Mouse (Mus musculus) MEL (cell line): ENCODE measurements at regions not wholly inside any gene's neighbourhood (a gene's known extent, or its start where the extent isn't known, plus 50 kb on each side); places are given as distances from the start of the nearest gene placed in this dataset.

ENCODE experiments used
- DNase-seq: peaks from one replicate; pipeline ENCODE4 v3.0.0; 2011; ENCODE audit warnings: low read depth, low spot score
- H3K27ac ChIP-seq: 2 replicates; pipeline ENCODE4 v1.5.1; 2012; ENCODE audit warnings: low read depth, mild to moderate bottlenecking, control low read depth, low read length, moderate library complexity; ENCODE audit not compliant: control insufficient read depth
- H3K27me3 ChIP-seq, 2 experiments: fragments of 150-350 bp in 1 of 2; sonication (generic) in 1 of 2; 2 replicates each; pipeline ENCODE4 v1.6.1; 2012; ENCODE audit warnings: low read length in 2 of 2, mild to moderate bottlenecking in 2 of 2, improper control_type of control experiment in 1 of 2, moderate library complexity in 1 of 2; ENCODE audit not compliant: insufficient read depth in 2 of 2, control insufficient read depth in 1 of 2
- H3K36me3 ChIP-seq, 2 experiments: 2 replicates each; pipeline ENCODE4 v1.6.1; 2012 to 2014; ENCODE audit warnings: low read length in 2 of 2, improper control_type of control experiment in 1 of 2, inconsistent platforms in 1 of 2, mild to moderate bottlenecking in 1 of 2; ENCODE audit not compliant: insufficient read depth in 2 of 2, control insufficient read depth in 1 of 2
- H3K4me1 ChIP-seq, 2 experiments: fragments of 150-350 bp in 1 of 2; sonication (generic) in 1 of 2; 2 replicates each; pipeline ENCODE4 v1.6.1; 2012; ENCODE audit warnings: low read length in 2 of 2, improper control_type of control experiment in 1 of 2, mild to moderate bottlenecking in 1 of 2; ENCODE audit not compliant: insufficient read depth in 2 of 2, control insufficient read depth in 1 of 2
- H3K4me3 ChIP-seq, 2 experiments: fragments of 150-350 bp in 1 of 2; sonication (generic) in 1 of 2; 2 replicates each; pipeline ENCODE4 v1.5.1; 2012; ENCODE audit warnings: low read depth in 2 of 2, low read length in 2 of 2, mild to moderate bottlenecking in 2 of 2, moderate library complexity in 2 of 2, control low read depth in 1 of 2, improper control_type of control experiment in 1 of 2; ENCODE audit not compliant: control insufficient read depth in 1 of 2, insufficient read depth in 1 of 2
- H3K79me2 ChIP-seq: 2 replicates; pipeline ENCODE4 v1.6.1; 2012; ENCODE audit warnings: mild to moderate bottlenecking, low read length, moderate library complexity; ENCODE audit not compliant: control insufficient read depth, poor library complexity, insufficient read depth
- H3K9ac ChIP-seq: 2 replicates; pipeline ENCODE4 v1.6.1; 2012; ENCODE audit warnings: low read depth, mild to moderate bottlenecking, control low read depth, low read length, moderate library complexity; ENCODE audit not compliant: control insufficient read depth, poor library complexity, severe bottlenecking
- H3K9me3 ChIP-seq: fragments of 150-350 bp; sonication (generic); replicated peaks from 2 replicates; pipeline ENCODE4 v1.6.1; 2012; ENCODE audit warnings: mild to moderate bottlenecking, low read length, improper control_type of control experiment, moderate library complexity; ENCODE audit not compliant: insufficient read depth
- BHLHE40 ChIP-seq: IDR thresholded peaks from 2 replicates; pipeline ENCODE4 v1.6.1; 2012; ENCODE audit warnings: low read depth, mild to moderate bottlenecking, inconsistent platforms, low read length, improper control_type of control experiment, borderline replicate concordance
- CHD1 ChIP-seq: IDR thresholded peaks from 2 replicates; pipeline ENCODE4 v1.6.1; 2012; ENCODE audit warnings: low read depth, mild to moderate bottlenecking, inconsistent platforms, low read length, improper control_type of control experiment
- CHD2 ChIP-seq: IDR thresholded peaks from 2 replicates; pipeline ENCODE4 v1.6.1; 2011; ENCODE audit warnings: low read length, improper control_type of control experiment
- CTCF ChIP-seq, 3 experiments: IDR thresholded peaks in 2 of 3; conservative IDR thresholded peaks in 1 of 3; 2 replicates each; pipeline ENCODE4 v1.5.1; 2011 to 2012; ENCODE audit warnings: low read length in 3 of 3, low read depth in 2 of 3, mild to moderate bottlenecking in 2 of 3, improper control_type of control experiment in 1 of 3, inconsistent platforms in 1 of 3, mixed read lengths in 1 of 3, moderate library complexity in 1 of 3; ENCODE audit not compliant: control insufficient read depth in 1 of 3, insufficient read depth in 1 of 3, poor library complexity in 1 of 3, severe bottlenecking in 1 of 3
- E2F4 ChIP-seq: IDR thresholded peaks from 2 replicates; pipeline ENCODE4 v1.6.1; 2011; ENCODE audit warnings: low read depth, low read length, improper control_type of control experiment, borderline replicate concordance
- ELF1 ChIP-seq: IDR thresholded peaks from 2 replicates; pipeline ENCODE4 v1.6.1; 2014; ENCODE audit warnings: low read depth, mild to moderate bottlenecking, inconsistent platforms, low read length, improper control_type of control experiment, moderate library complexity
- EP300 ChIP-seq, 2 experiments: IDR thresholded peaks; 2 replicates each; pipeline ENCODE4 v1.6.1; 2011; ENCODE audit warnings: improper control_type of control experiment in 2 of 2, low read length in 2 of 2, low read depth in 1 of 2, mild to moderate bottlenecking in 1 of 2
- ETS1 ChIP-seq: IDR thresholded peaks from 2 replicates; pipeline ENCODE4 v1.6.1; 2012; ENCODE audit warnings: low read depth, mild to moderate bottlenecking, inconsistent platforms, low read length, improper control_type of control experiment, moderate library complexity
- GABPA ChIP-seq: IDR thresholded peaks from 2 replicates; pipeline ENCODE4 v1.6.1; 2012; ENCODE audit warnings: low read depth, mild to moderate bottlenecking, inconsistent platforms, low read length, improper control_type of control experiment, moderate library complexity
- GATA1 ChIP-seq: IDR thresholded peaks from 2 replicates; pipeline ENCODE4 v1.6.1; 2011; ENCODE audit warnings: low read depth, low read length, improper control_type of control experiment
- HCFC1 ChIP-seq: IDR thresholded peaks from 2 replicates; pipeline ENCODE4 v1.6.1; 2012; ENCODE audit warnings: low read depth, mild to moderate bottlenecking, inconsistent platforms, low read length, improper control_type of control experiment, moderate library complexity
- MAFK ChIP-seq: IDR thresholded peaks from 2 replicates; pipeline ENCODE4 v1.6.1; 2011; ENCODE audit warnings: low read depth, mild to moderate bottlenecking, low read length, improper control_type of control experiment, borderline replicate concordance
- MAX ChIP-seq: IDR thresholded peaks from 2 replicates; pipeline ENCODE4 v1.6.1; 2011; ENCODE audit warnings: low read length, improper control_type of control experiment
- MAZ ChIP-seq: IDR thresholded peaks from 2 replicates; pipeline ENCODE4 v1.6.1; 2012; ENCODE audit warnings: low read depth, mild to moderate bottlenecking, inconsistent platforms, low read length, improper control_type of control experiment
- MEF2A ChIP-seq: IDR thresholded peaks from 2 replicates; pipeline ENCODE4 v1.6.1; 2014; ENCODE audit warnings: low read depth, mild to moderate bottlenecking, inconsistent platforms, low read length, improper control_type of control experiment; ENCODE audit not compliant: poor library complexity, insufficient replicate concordance, severe bottlenecking; ENCODE audit errors: extremely low read depth
- MXI1 ChIP-seq: IDR thresholded peaks from 2 replicates; pipeline ENCODE4 v1.6.1; 2011; ENCODE audit warnings: mild to moderate bottlenecking, low read depth, low read length, improper control_type of control experiment
- MYB ChIP-seq: IDR thresholded peaks from 2 replicates; pipeline ENCODE4 v1.6.1; 2011; ENCODE audit warnings: mild to moderate bottlenecking, low read depth, low read length, improper control_type of control experiment
- NELFE ChIP-seq: IDR thresholded peaks from 2 replicates; pipeline ENCODE4 v1.6.1; 2011; ENCODE audit warnings: low read depth, low read length, improper control_type of control experiment
- NRF1 ChIP-seq: IDR thresholded peaks from 2 replicates; pipeline ENCODE4 v1.6.1; 2014; ENCODE audit warnings: low read depth, mild to moderate bottlenecking, inconsistent platforms, low read length, improper control_type of control experiment, moderate library complexity; ENCODE audit not compliant: poor library complexity, insufficient read depth, severe bottlenecking
- POLR2A ChIP-seq, 2 experiments: IDR thresholded peaks; 2 replicates each; pipeline ENCODE4 v1.6.1; 2011 to 2012; ENCODE audit warnings: low read length in 2 of 2, mild to moderate bottlenecking in 2 of 2, control low read depth in 1 of 2, improper control_type of control experiment in 1 of 2, low read depth in 1 of 2, moderate library complexity in 1 of 2; ENCODE audit not compliant: control insufficient read depth in 1 of 2, insufficient read depth in 1 of 2, poor library complexity in 1 of 2
- POLR2AphosphoS2 ChIP-seq: IDR thresholded peaks from 2 replicates; pipeline ENCODE4 v1.6.1; 2011; ENCODE audit warnings: low read length, improper control_type of control experiment
- RAD21 ChIP-seq: IDR thresholded peaks from 2 replicates; pipeline ENCODE4 v1.6.1; 2011; ENCODE audit warnings: mild to moderate bottlenecking, low read depth, low read length, improper control_type of control experiment
- SIN3A ChIP-seq: IDR thresholded peaks from 2 replicates; pipeline ENCODE4 v1.6.1; 2012; ENCODE audit warnings: low read length, improper control_type of control experiment, inconsistent platforms
- SMC3 ChIP-seq: IDR thresholded peaks from 2 replicates; pipeline ENCODE4 v1.6.1; 2011; ENCODE audit warnings: low read depth, low read length, improper control_type of control experiment
- TBP ChIP-seq: IDR thresholded peaks from 2 replicates; pipeline ENCODE4 v1.8.0; 2011; ENCODE audit warnings: low read depth, low read length, improper control_type of control experiment
- TCF12 ChIP-seq: IDR thresholded peaks from 2 replicates; pipeline ENCODE4 v1.6.1; 2014; ENCODE audit warnings: low read depth, mild to moderate bottlenecking, inconsistent platforms, low read length, improper control_type of control experiment, moderate library complexity
- UBTF ChIP-seq: IDR thresholded peaks from 2 replicates; pipeline ENCODE4 v1.6.1; 2012; ENCODE audit warnings: low read depth, mild to moderate bottlenecking, inconsistent platforms, low read length, improper control_type of control experiment, moderate library complexity, borderline replicate concordance; ENCODE audit not compliant: insufficient read depth
- USF2 ChIP-seq, 2 experiments: IDR thresholded peaks; 2 replicates each; pipeline ENCODE4 v1.6.1; 2011 to 2012; ENCODE audit warnings: improper control_type of control experiment in 2 of 2, low read length in 2 of 2, borderline replicate concordance in 1 of 2, inconsistent platforms in 1 of 2, low read depth in 1 of 2, mild to moderate bottlenecking in 1 of 2; ENCODE audit not compliant: insufficient read depth in 1 of 2
- ZC3H11A ChIP-seq: IDR thresholded peaks from 2 replicates; pipeline ENCODE4 v1.6.1; 2012; ENCODE audit warnings: low read depth, mild to moderate bottlenecking, inconsistent platforms, low read length, improper control_type of control experiment
- ZKSCAN1 ChIP-seq: IDR thresholded peaks from 2 replicates; pipeline ENCODE4 v1.6.1; 2012; ENCODE audit warnings: low read depth, mild to moderate bottlenecking, inconsistent platforms, low read length, improper control_type of control experiment, moderate library complexity
- ZMIZ1 ChIP-seq: IDR thresholded peaks from 2 replicates; pipeline ENCODE4 v1.6.1; 2012; ENCODE audit warnings: low read depth, mild to moderate bottlenecking, inconsistent platforms, low read length, improper control_type of control experiment, moderate library complexity
- ZNF384 ChIP-seq: IDR thresholded peaks from 2 replicates; pipeline ENCODE4 v1.6.1; 2012; ENCODE audit warnings: low read depth, mild to moderate bottlenecking, inconsistent platforms, low read length, improper control_type of control experiment

GRCm38 (mm10) chr16:87249903-87250302, 104.1 kb upstream of the N6amt1 start:
- H3K27ac ChIP-seq: no peak overlapping the region
- no peaks in the 10 kb centered on the region for H3K9me3 ChIP-seq
- H3K9ac ChIP-seq: no peak overlapping the region
- H3K4me1 ChIP-seq: no peaks in the 10 kb centered on the region
- no peaks in the 10 kb centered on the region for H3K79me2 ChIP-seq
- no peak for TF ChIP-seq USF2 (IDR thresholded peaks at IDR 0.05; ENCODE audit: borderline replicate concordance in 1 of 2, insufficient read depth in 1 of 2, low read depth in 1 of 2, low read length in 2 of 2)
- no peak for TF ChIP-seq POLR2A (IDR thresholded peaks at IDR 0.05; ENCODE audit: control insufficient read depth in 1 of 2, insufficient read depth in 1 of 2, low read depth in 1 of 2, low read length in 2 of 2, poor library complexity in 1 of 2)
- no peak for TF ChIP-seq MYB
- TF ChIP-seq POLR2AphosphoS2: no peak
- no peak for TF ChIP-seq BHLHE40
- peak; percentile 70 for TF ChIP-seq RAD21
- no peak for TF ChIP-seq NELFE
- no peak for TF ChIP-seq MAZ
- no peak for TF ChIP-seq SIN3A
- TF ChIP-seq CHD2: no peak
- peak; percentile 37 for TF ChIP-seq ZC3H11A
- TF ChIP-seq ZNF384: peak; percentile 70
- TF ChIP-seq MXI1: no peak
- TF ChIP-seq NRF1: no peak
- no peak for TF ChIP-seq CHD1
- TF ChIP-seq GABPA: no peak
- no peak for TF ChIP-seq ETS1
- TF ChIP-seq EP300 (IDR thresholded peaks at IDR 0.05; ENCODE audit: low read depth in 1 of 2, low read length in 2 of 2): no peak
- no peak for TF ChIP-seq MAFK
- TF ChIP-seq ZMIZ1: no peak
- no peak for TF ChIP-seq HCFC1
- no peak for TF ChIP-seq ZKSCAN1
- no peak for TF ChIP-seq ELF1
- TF ChIP-seq MEF2A: no peak
- peak; percentile 66 for TF ChIP-seq SMC3
- no peak for TF ChIP-seq MAX
- TF ChIP-seq UBTF: no peak
- TF ChIP-seq E2F4: no peak
- no peak for TF ChIP-seq TCF12
- peak; percentile 61 to 75 (median 66) for TF ChIP-seq CTCF (IDR thresholded peaks at IDR 0.05 in 2 of 3, conservative IDR thresholded peaks at IDR 0.05 in 1 of 3; ENCODE audit: control insufficient read depth in 1 of 3, insufficient read depth in 1 of 3, low read depth in 2 of 3, low read length in 3 of 3, poor library complexity in 1 of 3, severe bottlenecking in 1 of 3)
- TF ChIP-seq TBP: 0 out of 2 replicates have a peak, but pooled peaks have one; percentile 33
- no peak for TF ChIP-seq GATA1
- no peaks in the 10 kb centered on the region for H3K27me3 ChIP-seq
- no peaks in the 10 kb centered on the region for H3K36me3 ChIP-seq
- peak; percentile 66 for DNase-seq
- H3K4me3 ChIP-seq: no peak overlapping the region
